Mouse (Mus musculus) spleen, adult 2 months (tissue): ENCODE results near the gene Mgl2.

Experiments
- CTCF ChIP-seq: fragments of 200-500 bp; IDR thresholded peaks from 2 replicates; pipeline ENCODE4 v1.5.1; 2011; ENCODE audit warnings: mild to moderate bottlenecking, inconsistent platforms; ENCODE audit not compliant: insufficient read depth, insufficient read length, insufficient replicate concordance; ENCODE audit errors: extremely low read depth
- POLR2A ChIP-seq: fragments of 200-500 bp; IDR thresholded peaks from 2 replicates; pipeline ENCODE4 v1.6.1; 2011; ENCODE audit warnings: low read depth, low read length, inconsistent platforms

DNA sequence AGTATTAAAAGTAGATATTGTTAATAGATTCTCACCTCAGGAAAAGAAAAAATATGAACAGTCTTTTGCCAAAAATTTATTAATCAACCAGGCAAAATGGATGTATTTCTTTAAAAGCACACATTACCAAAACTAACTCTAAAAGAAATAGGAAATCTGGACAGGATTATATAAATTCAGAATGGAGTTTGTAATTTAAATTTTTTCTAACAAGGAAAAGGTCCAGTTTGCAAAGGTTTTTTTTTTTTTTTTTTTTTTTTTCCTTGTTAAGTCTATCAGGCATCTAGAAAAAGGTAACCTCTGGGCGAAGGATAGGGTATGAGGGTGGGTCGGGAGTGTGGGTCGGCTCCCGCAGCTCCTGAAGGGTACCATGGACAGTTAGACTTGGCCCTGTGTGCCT, 50.4 kb downstream of the Mgl2 start:
- no peak for TF ChIP-seq CTCF
- no peak for TF ChIP-seq POLR2A
